Mouse (Mus musculus): ENCODE measurements around the gene 1700025C18Rik. TPM values are rescaled to one million over a fixed set of nuclear protein-coding genes. Genes with fewer than 3 reads are reported as not detected.

Gene 1700025C18Rik
- not detected for polyA plus RNA-seq (2021)

- in situ Hi-C loops (cut with MboI; ENCODE audit: low pct_unique_long_range_greater_than_20kb): loop anchor here (25.0 kb wide), 1 partner anchor 372 kb away; the partner anchor contains the start of gene Slc13a3
- POLR2A ChIA-PET: no interaction called here
- ATAC-seq (no peak), DNase-seq (ENCODE audit: low read depth, low spot score) (no peak)
- no peak for TF ChIP-seq CTCF (IDR thresholded peaks at IDR 0.05)
- H3K27me3 ChIP-seq: peaks cover 3% of the 10 kb centered on the region
- CTCF ChIA-PET: no interaction called here
Observed at GRCm38 (mm10) chr2:165090650-165091049, at the start of gene 1700025C18Rik. Gene 1700025C18Rik, minus strand, starts transcription at chr2:165090750.

GRCm38 (mm10) chr2:165136049-165136448 lies 45.5 kb upstream of the 1700025C18Rik start:
- ChIA-PET CTCF (no interaction called here), POLR2A (no interaction called here)
- in situ Hi-C loops (cut with MboI; ENCODE audit: low pct_unique_long_range_greater_than_20kb): no loop called here
- DNase-seq (ENCODE audit: low read depth, low spot score) (no peak), ATAC-seq (no peak)
- TF ChIP-seq CTCF (IDR thresholded peaks at IDR 0.05): no peak
- peaks cover 31% of the 10 kb centered on the region for H3K27me3 ChIP-seq

- DNase-seq (ENCODE audit: low read depth, low spot score) (no peak), ATAC-seq (no peak)
- TF ChIP-seq CTCF (IDR thresholded peaks at IDR 0.05): no peak
- H3K27me3 ChIP-seq: peaks cover 34% of the 10 kb centered on the region
- ChIA-PET POLR2A (no interaction called here), CTCF (no interaction called here)
- in situ Hi-C loops (cut with MboI; ENCODE audit: low pct_unique_long_range_greater_than_20kb): no loop called here
Observed at GRCm38 (mm10) chr2:165133566-165133965, 43.0 kb upstream of the 1700025C18Rik start.

GRCm38 (mm10) chr2:165131428-165131827 lies 40.9 kb upstream of the 1700025C18Rik start:
- peaks cover 53% of the 10 kb centered on the region for H3K27me3 ChIP-seq
- POLR2A ChIA-PET: no interaction called here
- no peak for DNase-seq (ENCODE audit: low read depth, low spot score)
- TF ChIP-seq CTCF (IDR thresholded peaks at IDR 0.05): no peak
- ATAC-seq: no peak
- in situ Hi-C loops (cut with MboI; ENCODE audit: low pct_unique_long_range_greater_than_20kb): no loop called here
- CTCF ChIA-PET: no interaction called here

- peaks cover 52% of the 10 kb centered on the region for H3K27me3 ChIP-seq
- CTCF ChIA-PET: no interaction called here
- TF ChIP-seq CTCF (IDR thresholded peaks at IDR 0.05): no peak
- POLR2A ChIA-PET: no interaction called here
- in situ Hi-C loops (cut with MboI; ENCODE audit: low pct_unique_long_range_greater_than_20kb): no loop called here
- DNase-seq (ENCODE audit: low read depth, low spot score) (no peak), ATAC-seq (no peak)
Observed at GRCm38 (mm10) chr2:165129189-165129588, 38.6 kb upstream of the 1700025C18Rik start.

- TF ChIP-seq CTCF (IDR thresholded peaks at IDR 0.05): no peak
- in situ Hi-C loops (cut with MboI; ENCODE audit: low pct_unique_long_range_greater_than_20kb): no loop called here
- DNase-seq (ENCODE audit: low read depth, low spot score) (no peak), ATAC-seq (no peak)
- POLR2A ChIA-PET: no interaction called here
- CTCF ChIA-PET: no interaction called here
- peaks cover 41% of the 10 kb centered on the region for H3K27me3 ChIP-seq
Observed at GRCm38 (mm10) chr2:165126896-165127562, 36.5 kb upstream of the 1700025C18Rik start.

GRCm38 (mm10) chr2:165121206-165121840 lies 30.8 kb upstream of the 1700025C18Rik start:
- ChIA-PET CTCF (no interaction called here), POLR2A (no interaction called here)
- ATAC-seq (no peak), DNase-seq (ENCODE audit: low read depth, low spot score) (no peak)
- in situ Hi-C loops (cut with MboI; ENCODE audit: low pct_unique_long_range_greater_than_20kb): no loop called here
- no peak for TF ChIP-seq CTCF (IDR thresholded peaks at IDR 0.05)
- peaks cover 35% of the 10 kb centered on the region for H3K27me3 ChIP-seq

GRCm38 (mm10) chr2:165120765-165121164 lies 30.2 kb upstream of the 1700025C18Rik start:
- POLR2A ChIA-PET: no interaction called here
- H3K27me3 ChIP-seq: peaks cover 31% of the 10 kb centered on the region
- CTCF ChIA-PET: no interaction called here
- DNase-seq (ENCODE audit: low read depth, low spot score) (no peak), ATAC-seq (no peak)
- in situ Hi-C loops (cut with MboI; ENCODE audit: low pct_unique_long_range_greater_than_20kb): no loop called here
- TF ChIP-seq CTCF (IDR thresholded peaks at IDR 0.05): no peak

- CTCF ChIA-PET: no interaction called here
- no peak for ATAC-seq
- TF ChIP-seq CTCF (IDR thresholded peaks at IDR 0.05): no peak
- POLR2A ChIA-PET: no interaction called here
- in situ Hi-C loops (cut with MboI; ENCODE audit: low pct_unique_long_range_greater_than_20kb): no loop called here
- no peak for DNase-seq (ENCODE audit: low read depth, low spot score)
- H3K27me3 ChIP-seq: peaks cover 30% of the 10 kb centered on the region
Observed at GRCm38 (mm10) chr2:165113733-165114132, 23.2 kb upstream of the 1700025C18Rik start.

- peak; percentile 97 for TF ChIP-seq CTCF (IDR thresholded peaks at IDR 0.05)
- H3K27me3 ChIP-seq: peaks cover 31% of the 10 kb centered on the region
- in situ Hi-C loops (cut with MboI; ENCODE audit: low pct_unique_long_range_greater_than_20kb): no loop called here
- ATAC-seq (no peak), DNase-seq (ENCODE audit: low read depth, low spot score) (no peak)
- CTCF ChIA-PET: no interaction called here
- POLR2A ChIA-PET: interaction anchor here (0.6 kb wide), 1 partner anchor 163 kb away, joined by 4 read pairs; no protein-coding TSS in a partner anchor
Observed at GRCm38 (mm10) chr2:165112149-165112548, 21.6 kb upstream of the 1700025C18Rik start.

- no peak for TF ChIP-seq CTCF (IDR thresholded peaks at IDR 0.05)
- in situ Hi-C loops (cut with MboI; ENCODE audit: low pct_unique_long_range_greater_than_20kb): no loop called here
- DNase-seq (ENCODE audit: low read depth, low spot score) (no peak), ATAC-seq (no peak)
- CTCF ChIA-PET: no interaction called here
- POLR2A ChIA-PET: no interaction called here
- H3K27me3 ChIP-seq: peaks cover 38% of the 10 kb centered on the region
Observed at GRCm38 (mm10) chr2:165106585-165106984, 16.0 kb upstream of the 1700025C18Rik start.
